Mouse (Mus musculus): Measurements from ENCODE around the gene Ap3m1.

DNA sequence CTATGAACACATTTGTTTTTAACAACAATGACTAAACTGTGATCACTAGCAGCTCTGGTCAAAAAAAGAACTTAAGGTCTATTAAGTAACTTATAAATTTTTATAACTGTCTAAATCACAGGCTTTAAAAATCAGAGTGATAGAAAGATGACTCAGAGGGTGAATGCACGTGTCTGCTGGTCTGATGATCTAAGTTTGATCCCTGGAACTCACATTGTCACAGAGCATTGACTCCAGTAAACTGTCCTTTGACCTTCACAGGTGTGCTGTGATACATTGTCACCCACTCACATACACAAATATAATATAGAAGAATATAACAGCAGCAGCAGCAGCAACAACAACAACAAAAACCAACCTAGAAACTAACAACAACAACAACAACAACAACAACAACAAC lies 60.8 kb downstream of the Ap3m1 start:
- no peak for TF ChIP-seq GATA1 (IDR thresholded peaks at IDR 0.05; ENCODE audit: borderline replicate concordance, low read length)
- TF ChIP-seq FLI1 (IDR thresholded peaks at IDR 0.05; ENCODE audit: low read length) = no peak

Data from megakaryocyte, embryonic 14.5 days (primary cell).